Mouse (Mus musculus): ENCODE measurements around the gene Ints3. TPM values are rescaled to one million over a fixed set of nuclear protein-coding genes. Genes with fewer than 3 reads are reported as not detected.
"Not testable (repeated sequence)": the region's sequence is repeated elsewhere in the genome, so short reads cannot be mapped to it uniquely, and the experiment has no call there.

Gene Ints3
- total RNA-seq, 1 experiment from 2014 or later, result 21.7 TPM

GRCm38 (mm10) chr3:90367001-90367632 is 66.3 kb downstream of the Ints3 start:
- ATAC-seq (replicated peaks; ENCODE audit: low read depth, poor library complexity, severe bottlenecking), result no peak

GRCm38 (mm10) chr3:90362346-90362745 is 71.1 kb downstream of the Ints3 start:
- ATAC-seq (replicated peaks; ENCODE audit: low read depth, poor library complexity, severe bottlenecking), result no peak

GRCm38 (mm10) chr3:90361476-90361875 is 71.9 kb downstream of the Ints3 start:
- peak; percentile 46; the same call in 1 of the 2 replicates for ATAC-seq (replicated peaks; ENCODE audit: low read depth, poor library complexity, severe bottlenecking)

- ATAC-seq (replicated peaks; ENCODE audit: low read depth, poor library complexity, severe bottlenecking), result peak; percentile 58; the same call in 1 of the 2 replicates
Observed at GRCm38 (mm10) chr3:90359230-90359629, 74.2 kb downstream of the Ints3 start.

- no peak for ATAC-seq (replicated peaks; ENCODE audit: low read depth, poor library complexity, severe bottlenecking)
Observed at GRCm38 (mm10) chr3:90357959-90358358, 75.5 kb downstream of the Ints3 start.

GRCm38 (mm10) chr3:90347847-90348246 is 85.6 kb downstream of the Ints3 start:
- ATAC-seq (replicated peaks; ENCODE audit: low read depth, poor library complexity, severe bottlenecking), result no peak

GRCm38 (mm10) chr3:90342853-90343252 is 90.6 kb downstream of the Ints3 start:
- not testable (repeated sequence) for ATAC-seq (replicated peaks; ENCODE audit: low read depth, poor library complexity, severe bottlenecking)

Other genes starting within 250 kb of the Ints3 start
- gene Rps27, start 220.0 kb downstream of the Ints3 start, total RNA-seq (2017), result 4,490 and 5,667 TPM in 2 replicates
- gene Rab13, start 219.9 kb downstream of the Ints3 start, total RNA-seq (2017), result 0.23 and 1.4 TPM in 2 replicates
- 51.4 and 52.9 TPM in 2 replicates for gene Jtb, start 202.0 kb downstream of the Ints3 start, total RNA-seq (2017)
- not detected in 2 replicates for gene Creb3l4, start 190.1 kb downstream of the Ints3 start, total RNA-seq (2017)
- gene Slc39a1, start 185.4 kb downstream of the Ints3 start, total RNA-seq (2017), result 35.0 and 42.1 TPM in 2 replicates
- 13.4 and 16.5 TPM in 2 replicates for gene Crtc2, start 179.5 kb downstream of the Ints3 start, total RNA-seq (2017)
- gene Dennd4b, start 168.4 kb downstream of the Ints3 start, total RNA-seq (2017), result 9.7 and 14.9 TPM in 2 replicates
- 34.4 and 39.8 TPM in 2 replicates for gene Gatad2b, start 140.4 kb downstream of the Ints3 start, total RNA-seq (2017)
- gene Slc27a3, start 43.7 kb downstream of the Ints3 start, total RNA-seq (2017), result 1.1 and 1.2 TPM in 2 replicates
- gene Npr1, start 32.2 kb upstream of the Ints3 start, total RNA-seq (2017), result not detected in 2 replicates
- gene Ilf2, start 42.5 kb upstream of the Ints3 start, total RNA-seq (2017), result 200 and 222 TPM in 2 replicates
- gene Snapin, start 57.4 kb upstream of the Ints3 start, total RNA-seq (2017), result 37.3 and 43.3 TPM in 2 replicates
- gene Chtop, start 75.9 kb upstream of the Ints3 start, total RNA-seq (2017), result 88.3 and 113 TPM in 2 replicates
- 68.0 and 72.4 TPM in 2 replicates for gene S100a1, start 80.8 kb upstream of the Ints3 start, total RNA-seq (2017)
- 45.3 and 46.6 TPM in 2 replicates for gene S100a13, start 80.8 kb upstream of the Ints3 start, total RNA-seq (2017)
- gene S100a14, start 93.2 kb upstream of the Ints3 start, total RNA-seq (2017), result not detected in 2 replicates
- gene S100a16, start 103.6 kb upstream of the Ints3 start, total RNA-seq (2017), result not detected in 2 replicates
- 0.49 TPM in 1 of 2 replicates, not detected in the other for gene S100a3, start 127.0 kb upstream of the Ints3 start, total RNA-seq (2017)
- gene S100a2, start 156.6 kb upstream of the Ints3 start, total RNA-seq (2017), result not detected in 2 replicates
- gene Gm42674, start 168.3 kb upstream of the Ints3 start, total RNA-seq (2017), result not detected in 2 replicates
- gene S100a4, start 170.1 kb upstream of the Ints3 start, total RNA-seq (2017), result 15.1 and 35.7 TPM in 2 replicates
- not detected in 2 replicates for gene S100a5, start 174.9 kb upstream of the Ints3 start, total RNA-seq (2017)
- 8.0 and 14.7 TPM in 2 replicates for gene S100a6, start 179.3 kb upstream of the Ints3 start, total RNA-seq (2017)
- not detected in 2 replicates for gene S100a7a, start 220.4 kb upstream of the Ints3 start, total RNA-seq (2017)
- 430 and 433 TPM in 2 replicates for gene S100a8, start 235.4 kb upstream of the Ints3 start, total RNA-seq (2017)

Data from common myeloid progenitor, adult 5-6 weeks (primary cell).